Mouse (Mus musculus) CH12.LX (cell line): Measurements from ENCODE around the gene Chil5. TPM values are rescaled to one million over a fixed set of nuclear protein-coding genes. Genes with fewer than 3 reads are reported as not detected.

ENCODE experiments used
- DNase-seq: peaks from one replicate; pipeline ENCODE4 v3.0.0-alpha.2; 2013; ENCODE audit errors: extremely low read depth
- H3K27ac ChIP-seq: 2 replicates; pipeline ENCODE4 v1.5.1; 2012; ENCODE audit warnings: low read depth, mild to moderate bottlenecking, control low read depth, moderate library complexity; ENCODE audit not compliant: insufficient read depth
- H3K27me3 ChIP-seq: replicated peaks from 2 replicates; pipeline ENCODE3; 2012; ENCODE audit warnings: inconsistent platforms
- H3K36me3 ChIP-seq, 2 experiments: replicated peaks in 1 of 2; 2 replicates each; pipeline versions ENCODE3 to v1.6.1; 2012; ENCODE audit warnings: inconsistent platforms in 1 of 2, low read length in 1 of 2, mild to moderate bottlenecking in 1 of 2, mixed read lengths in 1 of 2, moderate library complexity in 1 of 2; ENCODE audit not compliant: control insufficient read depth in 1 of 2, insufficient read depth in 1 of 2
- H3K4me1 ChIP-seq, 2 experiments: 2 replicates each; pipeline ENCODE4 v1.6.1; 2012; ENCODE audit warnings: inconsistent platforms in 1 of 2, moderate library complexity in 1 of 2; ENCODE audit not compliant: insufficient read depth in 2 of 2, control insufficient read depth in 1 of 2
- H3K4me2 ChIP-seq: 2 replicates; pipeline ENCODE4 v1.6.1; 2012; ENCODE audit warnings: low read depth, mild to moderate bottlenecking, control low read depth; ENCODE audit not compliant: poor library complexity, insufficient read depth, severe bottlenecking
- H3K4me3 ChIP-seq, 3 experiments: fragments of 150-350 bp in 1 of 3; sonication (generic) in 1 of 3; replicated peaks in 1 of 3; 2 replicates each; pipeline versions ENCODE3 to v1.5.1; 2011 to 2012; ENCODE audit warnings: low read depth in 2 of 3, low read length in 2 of 3, mild to moderate bottlenecking in 2 of 3, moderate library complexity in 2 of 3, control low read depth in 1 of 3, improper control_type of control experiment in 1 of 3, inconsistent platforms in 1 of 3, mixed read lengths in 1 of 3; ENCODE audit not compliant: poor library complexity in 1 of 3
- H3K79me2 ChIP-seq: replicated peaks from 2 replicates; pipeline ENCODE4 v1.6.1; 2012; ENCODE audit warnings: mild to moderate bottlenecking, moderate library complexity; ENCODE audit not compliant: control insufficient read depth, poor library complexity, insufficient read depth, severe bottlenecking; ENCODE audit errors: extremely low read depth
- H3K9ac ChIP-seq: 2 replicates; pipeline ENCODE4 v1.6.1; 2012; ENCODE audit warnings: low read depth, mild to moderate bottlenecking, control low read depth, moderate library complexity; ENCODE audit not compliant: insufficient read depth
- H3K9me3 ChIP-seq: replicated peaks from 2 replicates; pipeline ENCODE3; 2012; ENCODE audit warnings: low read length, inconsistent platforms, mixed read lengths
- CHD2 ChIP-seq: IDR thresholded peaks from 2 replicates; pipeline ENCODE4 v1.6.1; 2011; ENCODE audit warnings: low read length, improper control_type of control experiment
- CTCF ChIP-seq, 2 experiments: IDR thresholded peaks in 1 of 2; conservative IDR thresholded peaks in 1 of 2; 2 replicates each; pipeline ENCODE4 v1.5.1; 2011 to 2012; ENCODE audit warnings: low read depth in 2 of 2, low read length in 2 of 2, improper control_type of control experiment in 1 of 2, inconsistent platforms in 1 of 2, mild to moderate bottlenecking in 1 of 2, moderate library complexity in 1 of 2
- E2F4 ChIP-seq: IDR thresholded peaks from 2 replicates; pipeline ENCODE4 v1.6.1; 2011; ENCODE audit warnings: low read depth, low read length, improper control_type of control experiment; ENCODE audit not compliant: insufficient replicate concordance
- ETS1 ChIP-seq: conservative IDR thresholded peaks from 2 replicates; pipeline ENCODE4 v1.6.1; 2012; ENCODE audit warnings: low read depth, mild to moderate bottlenecking, inconsistent platforms, low read length, improper control_type of control experiment, moderate library complexity
- JUN ChIP-seq: IDR thresholded peaks from 2 replicates; pipeline ENCODE4 v1.6.1; 2011; ENCODE audit warnings: low read depth, mild to moderate bottlenecking, low read length, improper control_type of control experiment, moderate library complexity; ENCODE audit not compliant: insufficient read depth
- KAT2A ChIP-seq: IDR thresholded peaks from 2 replicates; pipeline ENCODE4 v1.6.1; 2012; ENCODE audit warnings: low read length, improper control_type of control experiment, inconsistent platforms; ENCODE audit not compliant: insufficient replicate concordance
- MAX ChIP-seq: IDR thresholded peaks from 2 replicates; pipeline ENCODE4 v1.6.1; 2011; ENCODE audit warnings: low read length, improper control_type of control experiment
- MEF2A ChIP-seq: IDR thresholded peaks from 2 replicates; pipeline ENCODE4 v1.6.1; 2014; ENCODE audit warnings: low read depth, mild to moderate bottlenecking, inconsistent platforms, low read length, improper control_type of control experiment, borderline replicate concordance
- MYC ChIP-seq: IDR thresholded peaks from 2 replicates; pipeline ENCODE4 v1.6.1; 2011; ENCODE audit warnings: low read depth, mild to moderate bottlenecking, improper control_type of control experiment, low read length
- NELFE ChIP-seq: IDR thresholded peaks from 2 replicates; pipeline ENCODE4 v1.6.1; 2011; ENCODE audit warnings: low read depth, low read length, improper control_type of control experiment
- POLR2A ChIP-seq: IDR thresholded peaks from 2 replicates; pipeline ENCODE4 v1.6.1; 2011; ENCODE audit warnings: low read depth, mild to moderate bottlenecking, improper control_type of control experiment, low read length
- POLR2AphosphoS2 ChIP-seq: IDR thresholded peaks from 2 replicates; pipeline ENCODE4 v1.6.1; 2011; ENCODE audit warnings: low read depth, low read length, improper control_type of control experiment
- RCOR1 ChIP-seq: conservative IDR thresholded peaks from 2 replicates; pipeline ENCODE4 v1.6.1; 2012; ENCODE audit warnings: low read depth, mild to moderate bottlenecking, inconsistent platforms, low read length, improper control_type of control experiment
- SIN3A ChIP-seq: IDR thresholded peaks from 2 replicates; pipeline ENCODE4 v1.6.1; 2012; ENCODE audit warnings: low read length, improper control_type of control experiment, inconsistent platforms
- TBP ChIP-seq: conservative IDR thresholded peaks from 2 replicates; pipeline ENCODE4 v1.6.1; 2011; ENCODE audit warnings: low read depth, low read length, improper control_type of control experiment
- UBTF ChIP-seq: IDR thresholded peaks from 2 replicates; pipeline ENCODE4 v1.6.1; 2012; ENCODE audit warnings: low read depth, mild to moderate bottlenecking, inconsistent platforms, low read length, improper control_type of control experiment, moderate library complexity
- USF2 ChIP-seq: conservative IDR thresholded peaks from 2 replicates; pipeline ENCODE4 v1.6.1; 2011; ENCODE audit warnings: low read depth, low read length, improper control_type of control experiment
- ZMIZ1 ChIP-seq: IDR thresholded peaks from 2 replicates; pipeline ENCODE4 v1.6.1; 2012; ENCODE audit warnings: low read depth, mild to moderate bottlenecking, inconsistent platforms, low read length, improper control_type of control experiment
- ZNF384 ChIP-seq: IDR thresholded peaks from 2 replicates; pipeline ENCODE4 v1.6.1; 2012; ENCODE audit warnings: low read depth, low read length, improper control_type of control experiment, inconsistent platforms
- dilution Hi-C: fragments of 300-500 bp; cut with MboI; formaldehyde crosslinking; loops from 2 replicates; pipeline ENCODE4 v1.14.3; 2020; ENCODE audit warnings: low sequenced_read_pairs; ENCODE audit not compliant: extremely low pct_unique_long_range_greater_than_20kb, extremely low pct_ligation_motif_present
- in situ Hi-C: fragments of 300-500 bp; cut with MboI; formaldehyde crosslinking; loops from 3 replicates; pipeline ENCODE4 v1.14.3; 2019; ENCODE audit warnings: low sequenced_read_pairs, low pct_ligation_motif_present, low pct_unique_long_range_greater_than_20kb, mixed read lengths
- polyA plus RNA-seq: library from polyadenylated mRNA; unstranded; fragments of >175 nt; gene quantifications from 2 replicates; pipeline ENCODE4 v1.2.1, GENCODE M21; 2012; ENCODE audit warnings: low read depth; ENCODE audit not compliant: insufficient read length
- total RNA-seq, 2 experiments: library from RNA; depleted of rRNA; stranded (reverse); fragments of 300-350 nt in 1 of 2; fragments of >200 nt in 1 of 2; gene quantifications; 2 replicates each; pipeline ENCODE4 v1.2.3; 2012 to 2014

The Chil5 gene
- total and polyA plus RNA-seq, 3 experiments = 0.30 TPM; not detected in 2

GRCm38 (mm10) chr3:105974174-105974573 is 58.4 kb downstream of the Chil5 start:
- Histone ChIP-seq H3K9ac (no peak overlapping the region), H3K4me3 (no peak overlapping the region), H3K4me2 (no peak overlapping the region), H3K36me3 (peaks cover 8 to 47% of the 10 kb centered on the region in 2 experiments), H3K27me3 (no peaks in the 10 kb centered on the region), H3K9me3 (no peaks in the 10 kb centered on the region), H3K27ac (no peak overlapping the region), H3K4me1 (peaks cover 0 to 9% of the 10 kb centered on the region in 2 experiments; a peak in 1 of 4 replicates), H3K79me2 (no peaks in the 10 kb centered on the region)
- dilution Hi-C loops (no loop called here), in situ Hi-C loops (no loop called here)
- no peak for TF ChIP-seq E2F4
- no peak for TF ChIP-seq CHD2
- no peak for TF ChIP-seq ZNF384
- TF ChIP-seq CTCF (conservative IDR thresholded peaks at IDR 0.05 in 1 of 2, IDR thresholded peaks at IDR 0.05 in 1 of 2; ENCODE audit: low read depth in 2 of 2, low read length in 2 of 2) = no peak
- no peak for TF ChIP-seq JUN
- TF ChIP-seq ETS1 = no peak
- no peak for TF ChIP-seq MEF2A
- TF ChIP-seq MYC = no peak
- TF ChIP-seq RCOR1 = no peak
- TF ChIP-seq UBTF = no peak
- no peak for TF ChIP-seq NELFE
- no peak for TF ChIP-seq SIN3A
- TF ChIP-seq POLR2A = no peak
- no peak for TF ChIP-seq ZMIZ1
- no peak for TF ChIP-seq MAX
- no peak for DNase-seq

GRCm38 (mm10) chr3:105973411-105973810 is 59.2 kb downstream of the Chil5 start, which contains the start of gene Ovgp1:
Gene Ovgp1, plus strand, starts transcription at chr3:105973711.
- in situ Hi-C loops = no loop called here
- Histone ChIP-seq H3K79me2 (no peaks in the 10 kb centered on the region), H3K27ac (no peak within 1 kb of the TSS), H3K4me1 (peaks cover 0 to 9% of the 10 kb centered on the region in 2 experiments; a peak in 1 of 4 replicates), H3K27me3 (no peaks in the 10 kb centered on the region), H3K4me2 (no peak within 1 kb of the TSS), H3K36me3 (peaks cover 15 to 53% of the 10 kb centered on the region in 2 experiments), H3K9me3 (no peaks in the 10 kb centered on the region), H3K9ac (no peak within 1 kb of the TSS), H3K4me3 (no peak within 1 kb of the TSS)
- TF ChIP-seq UBTF = no peak
- TF ChIP-seq POLR2AphosphoS2 = no peak
- no peak for TF ChIP-seq MAX
- TF ChIP-seq RCOR1 = no peak
- no peak for TF ChIP-seq TBP
- TF ChIP-seq USF2 = no peak
- TF ChIP-seq ETS1 = no peak
- no peak for TF ChIP-seq KAT2A
- dilution Hi-C loops = no loop called here
- no peak for DNase-seq
